Mouse (Mus musculus) thymus, adult 2 months (tissue): Measurements from ENCODE around the gene Pip4k2c.

Experiments used
- CTCF ChIP-seq: fragments of 200-500 bp; IDR thresholded peaks from 2 replicates; pipeline ENCODE4 v1.5.1; 2012; ENCODE audit warnings: mild to moderate bottlenecking, control low read depth, low read length, moderate library complexity, borderline replicate concordance; ENCODE audit not compliant: control insufficient read depth, poor library complexity, insufficient read depth; ENCODE audit errors: extremely low read depth
- POLR2A ChIP-seq: fragments of 200-500 bp; IDR thresholded peaks from 2 replicates; pipeline ENCODE4 v1.6.1; 2012; ENCODE audit warnings: mild to moderate bottlenecking, low read length, control low read depth, moderate library complexity; ENCODE audit not compliant: control insufficient read depth, poor library complexity, insufficient read depth; ENCODE audit errors: extremely low read depth

DNA sequence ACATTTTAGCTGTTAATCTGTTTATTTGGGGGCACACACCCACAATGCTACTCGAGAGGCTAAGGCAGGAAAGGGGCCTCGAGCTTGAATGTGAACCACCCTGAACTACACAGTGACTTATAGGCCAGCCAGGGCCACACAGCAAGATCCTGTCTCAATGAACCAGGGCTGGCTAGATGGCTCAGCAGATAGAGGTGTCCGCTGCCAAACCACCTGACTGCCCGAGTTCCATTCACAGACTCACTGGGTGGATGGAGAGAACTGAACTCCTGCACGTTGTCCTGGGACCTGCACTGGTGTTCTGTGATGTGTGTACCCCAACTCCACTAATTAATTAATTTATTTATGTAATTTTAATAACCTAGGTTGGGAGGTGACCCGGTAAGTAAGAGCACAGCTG is 46.4 kb upstream of the Pip4k2c start:
- TF ChIP-seq POLR2A (no peak), CTCF (no peak)
